Mouse (Mus musculus) embryo, embryonic 11.5 days (tissue): ENCODE results near the gene App.

Experiments
- DNase-seq: peaks from one replicate; pipeline ENCODE4 v3.0.0-alpha.2; 2012; ENCODE audit warnings: low read depth, low spot score

Gene App

GRCm38 (mm10) chr16:85151681-85152080 is 21.9 kb downstream of the App start:
- no peak for DNase-seq

- DNase-seq = no peak
Measured at GRCm38 (mm10) chr16:85150902-85151301, 22.7 kb downstream of the App start.

- no peak for DNase-seq
Measured at GRCm38 (mm10) chr16:85149509-85149871, 24.1 kb downstream of the App start.

GRCm38 (mm10) chr16:85148615-85149508 is 24.7 kb downstream of the App start:
- no peak for DNase-seq

- no peak for DNase-seq
Measured at GRCm38 (mm10) chr16:85147440-85147839, 26.1 kb downstream of the App start.

- DNase-seq = no peak
Measured at GRCm38 (mm10) chr16:85145771-85146178, 27.8 kb downstream of the App start.

- DNase-seq = no peak
Measured at GRCm38 (mm10) chr16:85145369-85145768, 28.2 kb downstream of the App start.

- DNase-seq = no peak
Measured at GRCm38 (mm10) chr16:85144401-85144800, 29.2 kb downstream of the App start.

GRCm38 (mm10) chr16:85143863-85144262 is 29.7 kb downstream of the App start:
- no peak for DNase-seq

GRCm38 (mm10) chr16:85143188-85143587 is 30.4 kb downstream of the App start:
- no peak for DNase-seq

- no peak for DNase-seq
Measured at GRCm38 (mm10) chr16:85141404-85141803, 32.2 kb downstream of the App start.

- DNase-seq = no peak
Measured at GRCm38 (mm10) chr16:85139178-85139604, 34.4 kb downstream of the App start.

- DNase-seq = no peak
Measured at GRCm38 (mm10) chr16:85137348-85137747, 36.2 kb downstream of the App start.

GRCm38 (mm10) chr16:85136046-85136445 is 37.5 kb downstream of the App start:
- no peak for DNase-seq

GRCm38 (mm10) chr16:85133468-85133881 is 40.1 kb downstream of the App start:
- no peak for DNase-seq

- no peak for DNase-seq
Measured at GRCm38 (mm10) chr16:85133057-85133456, 40.5 kb downstream of the App start.

GRCm38 (mm10) chr16:85132182-85132581 is 41.4 kb downstream of the App start:
- DNase-seq = no peak

- DNase-seq = no peak
Measured at GRCm38 (mm10) chr16:85130861-85131556, 42.6 kb downstream of the App start.

- DNase-seq = peak; percentile 32
Measured at GRCm38 (mm10) chr16:85128693-85129657, 44.6 kb downstream of the App start.

GRCm38 (mm10) chr16:85128347-85128664 is 45.3 kb downstream of the App start:
- DNase-seq = peak; percentile 43

GRCm38 (mm10) chr16:85127661-85128346 is 45.8 kb downstream of the App start:
- DNase-seq = no peak
